Mouse (Mus musculus) bone marrow, adult 2 months (tissue): ENCODE measurements around the gene Gm20517. TPM values are rescaled to one million over a fixed set of nuclear protein-coding genes. Genes with fewer than 3 reads are reported as not detected.

ENCODE experiments used
- H3K27ac ChIP-seq: fragments of 200-500 bp; 2 replicates; pipeline ENCODE4 v1.5.1; 2012; ENCODE audit warnings: low read depth, mild to moderate bottlenecking, control low read depth, inconsistent platforms, low read length; ENCODE audit not compliant: control insufficient read depth, poor library complexity, insufficient read depth
- H3K4me1 ChIP-seq: fragments of 200-500 bp; 2 replicates; pipeline ENCODE4 v1.6.1; 2011; ENCODE audit warnings: low read length; ENCODE audit not compliant: control insufficient read depth, insufficient read depth
- H3K4me3 ChIP-seq: fragments of 200-500 bp; replicated peaks from 2 replicates; pipeline ENCODE3; 2011; ENCODE audit warnings: mild to moderate bottlenecking, low read depth, low read length, control low read depth; ENCODE audit not compliant: control insufficient read depth
- CTCF ChIP-seq: fragments of 200-500 bp; IDR thresholded peaks from 2 replicates; pipeline ENCODE4 v1.5.1; 2011; ENCODE audit warnings: low read length, control low read depth; ENCODE audit not compliant: control insufficient read depth, insufficient read depth
- POLR2A ChIP-seq: fragments of 200-500 bp; IDR thresholded peaks from 2 replicates; pipeline ENCODE4 v1.6.1; 2011; ENCODE audit warnings: low read depth, mild to moderate bottlenecking, control low read depth, low read length, borderline replicate concordance; ENCODE audit not compliant: control insufficient read depth
- WGBS: fragments of 180-500 bp; shearing (Covaris S2); methylation state at CpG from one replicate; pipeline ENCODE4 v1.1.7; 2018; 5-methylcytosine and 5-hydroxymethylcytosine counted together
- polyA plus RNA-seq: library from polyadenylated mRNA; stranded (reverse); fragments of >200 nt; gene quantifications from 2 replicates; pipeline ENCODE4 v1.2.4, GENCODE M21; 2011; ENCODE audit warnings: low replicate concordance; ENCODE audit not compliant: missing spikeins, insufficient read depth, insufficient read length

Gene Gm20517
- polyA plus RNA-seq, 1 experiment: 5.1 TPM

GRCm38 (mm10) chr17:47599511-47600297 lies 11.7 kb upstream of the Gm20517 start:
- peaks cover 10% of the 10 kb centered on the region; the same call in 1 of the 2 replicates for H3K4me1 ChIP-seq
- 67% methylated on average over 11 of the region's 11 CpGs for WGBS
- TF ChIP-seq POLR2A (no peak), CTCF (no peak)

DNA sequence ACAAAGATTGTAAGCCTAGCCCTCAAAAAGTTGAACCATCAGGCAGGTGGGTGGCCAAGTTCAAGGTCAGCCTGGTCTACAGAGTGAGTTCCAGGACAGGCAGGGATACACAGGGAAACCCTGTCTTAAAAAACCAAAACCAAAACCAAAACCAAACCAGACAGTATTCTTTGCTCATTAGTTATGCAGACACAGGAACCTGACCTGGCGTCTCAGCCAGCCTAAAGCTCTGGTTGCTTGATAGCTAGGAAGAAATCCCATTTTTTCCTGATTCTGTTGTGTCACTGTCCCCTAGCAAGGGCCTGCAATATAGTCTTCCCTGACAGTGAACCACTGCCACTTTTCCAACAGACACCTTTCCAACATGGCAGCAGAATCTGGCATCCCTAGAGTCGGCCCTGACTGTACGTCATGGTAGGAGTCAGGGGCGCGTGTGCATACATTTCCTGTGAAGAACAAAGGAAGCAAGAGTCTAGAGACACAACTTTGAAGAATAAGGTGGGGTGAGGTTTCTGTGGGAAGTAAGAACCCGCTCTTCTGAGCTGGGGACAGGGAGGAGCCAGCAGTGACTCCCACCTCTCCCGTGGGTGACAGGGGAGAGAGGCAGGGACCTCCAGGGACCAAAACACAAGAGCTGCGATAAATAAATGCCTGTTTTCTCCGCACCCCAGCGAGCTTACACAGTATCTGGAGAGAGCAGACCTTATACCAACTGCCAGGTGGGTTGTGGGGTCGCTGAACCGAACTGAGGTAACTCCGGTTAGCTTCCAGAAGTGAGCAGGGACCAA lies 10.6 kb upstream of the Gm20517 start:
- H3K27ac ChIP-seq: peak overlapping the region; percentile 75
- TF ChIP-seq CTCF (no peak), POLR2A (no peak)
- no peak overlapping the region for H3K4me3 ChIP-seq
- H3K4me1 ChIP-seq: peaks cover 10% of the 10 kb centered on the region; the same call in 1 of the 2 replicates
- 68% methylated on average over 13 of the region's 13 CpGs for WGBS

More at GRCm38 (mm10) chr17:47599511-47600297, 11.7 kb upstream of the Gm20517 start:
- no peak overlapping the region for H3K4me3 ChIP-seq
- H3K27ac ChIP-seq: peak overlapping the region; percentile 75

- H3K27ac ChIP-seq: peak overlapping the region; percentile 21
- TF ChIP-seq POLR2A: no peak
- TF ChIP-seq CTCF: no peak
- WGBS: 86% methylated on average over 10 of the region's 10 CpGs
Observed at GRCm38 (mm10) chr17:47601389-47601755, 10.0 kb upstream of the Gm20517 start.

DNA sequence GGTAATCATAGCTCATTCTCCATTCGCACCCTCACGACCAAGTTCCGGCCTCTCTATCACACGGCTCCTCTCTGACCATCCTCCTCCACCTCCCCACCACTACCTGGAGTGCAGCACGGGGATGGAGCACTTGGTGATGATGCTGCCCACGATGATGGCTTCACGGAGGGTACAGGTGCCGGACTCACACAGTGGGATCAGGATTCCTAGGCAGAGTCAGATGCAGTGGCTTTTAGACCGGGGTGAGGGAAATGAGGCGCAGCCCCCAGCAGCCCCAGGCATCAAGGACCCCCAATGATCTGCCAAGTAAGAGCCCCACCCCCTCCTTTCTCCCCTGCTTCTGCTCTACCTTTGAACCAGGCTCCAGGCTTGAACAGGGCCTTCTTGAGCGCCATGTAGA lies 9.1 kb upstream of the Gm20517 start:
- Histone ChIP-seq H3K4me3 (no peak overlapping the region), H3K27ac (no peak overlapping the region), H3K4me1 (peaks cover 10% of the 10 kb centered on the region; the same call in 1 of the 2 replicates)
- WGBS: 93% methylated on average over 11 of the region's 11 CpGs
- TF ChIP-seq CTCF (no peak), POLR2A (no peak)

More at GRCm38 (mm10) chr17:47601389-47601755, 10.0 kb upstream of the Gm20517 start:
- H3K4me1 ChIP-seq: peaks cover 10% of the 10 kb centered on the region; the same call in 1 of the 2 replicates
- no peak overlapping the region for H3K4me3 ChIP-seq

GRCm38 (mm10) chr17:47606220-47606619 lies 5.2 kb upstream of the Gm20517 start:
- Histone ChIP-seq H3K27ac (no peak overlapping the region), H3K4me3 (no peak overlapping the region), H3K4me1 (peaks cover 3% of the 10 kb centered on the region; the same call in 1 of the 2 replicates)
- WGBS: 64% methylated on average over 5 of the region's 5 CpGs
- TF ChIP-seq POLR2A: no peak
- TF ChIP-seq CTCF: peak; percentile 52; the same call in 1 of the 2 replicates

DNA sequence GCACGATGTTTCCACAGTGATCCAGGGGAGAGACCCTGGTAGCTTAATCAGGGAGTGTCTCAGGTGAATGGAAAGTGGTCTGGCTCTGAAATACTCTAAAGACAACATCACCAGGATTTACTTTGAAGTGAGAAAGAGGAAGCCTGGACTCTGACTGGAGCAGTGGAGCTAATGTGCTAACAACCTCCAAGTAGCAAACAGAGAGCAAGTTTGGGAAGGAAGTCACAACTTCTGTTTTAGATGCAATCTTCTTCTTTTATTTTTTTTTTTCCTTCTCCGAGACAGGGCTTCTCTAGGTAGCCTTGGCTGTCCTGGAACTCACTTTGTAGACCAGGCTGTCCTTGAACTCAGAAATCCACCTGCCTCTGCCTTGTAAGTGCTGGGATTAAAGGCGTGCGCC lies 2.2 kb upstream of the Gm20517 start:
- Histone ChIP-seq H3K4me1 (peaks cover 3% of the 10 kb centered on the region; the same call in 1 of the 2 replicates), H3K4me3 (no peak overlapping the region), H3K27ac (peak overlapping the region; percentile 36; the same call in 1 of the 2 replicates)
- WGBS: 64% methylated on average over 4 of the region's 4 CpGs
- no peak for TF ChIP-seq CTCF

DNA sequence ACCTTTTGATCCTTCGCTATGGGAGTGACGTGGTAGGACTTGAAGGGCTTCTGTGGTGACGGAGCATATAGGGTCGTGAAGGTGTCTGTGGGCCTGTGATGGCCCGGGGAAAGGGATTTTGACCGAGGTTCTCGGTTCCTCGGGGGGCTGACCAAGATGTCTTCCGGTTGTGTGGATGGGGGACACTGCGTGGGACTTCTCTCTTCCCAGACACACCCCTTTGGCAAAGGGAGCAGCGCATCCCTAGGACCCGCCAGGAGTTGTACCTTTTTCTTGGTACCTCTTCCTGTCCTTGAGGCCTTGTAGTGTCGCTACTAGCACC lies 233 bp downstream of the Gm20517 start:
- 0% methylated on average over 13 of the region's 13 CpGs for WGBS
- H3K4me3 ChIP-seq: peak overlapping the region; percentile 96
- peaks cover 3% of the 10 kb centered on the region; the same call in 1 of the 2 replicates for H3K4me1 ChIP-seq
- peak overlapping the region; percentile 65 for H3K27ac ChIP-seq
- TF ChIP-seq CTCF (no peak), POLR2A (no peak)

DNA sequence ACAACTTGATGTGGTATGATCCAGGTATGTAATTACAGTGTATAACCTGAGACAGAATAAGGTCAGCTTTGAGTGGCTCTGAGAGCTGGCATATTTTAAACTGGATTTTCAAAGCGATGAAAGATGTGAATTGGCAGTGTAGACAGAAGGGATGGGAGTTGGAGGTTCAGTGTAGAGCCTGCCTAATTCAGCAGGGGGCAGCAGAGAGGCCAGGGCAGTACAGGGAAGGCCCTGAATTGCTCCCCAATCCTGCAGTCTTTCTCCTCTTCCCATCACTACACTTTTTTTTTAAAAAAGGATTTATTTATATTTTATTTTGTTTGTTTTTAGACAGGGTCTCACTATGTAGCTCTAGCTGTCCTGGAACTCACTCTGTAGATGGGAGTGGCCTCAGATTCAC lies 2.6 kb downstream of the Gm20517 start:
- WGBS: 82% methylated on average over 1 of the region's 1 CpGs
- Histone ChIP-seq H3K4me1 (no peaks in the 10 kb centered on the region; the same call in 1 of the 2 replicates), H3K4me3 (no peak overlapping the region), H3K27ac (no peak overlapping the region)
- TF ChIP-seq POLR2A: no peak
- peak; percentile 81 for TF ChIP-seq CTCF
